Comparison of ENCODE assay signal across 23 mouse cellular contexts in genomic region chr12:45053319-45053718, GRCm38 (mm10). TPM values are rescaled to one million over a fixed set of nuclear protein-coding genes. Genes with fewer than 3 reads are reported as not detected.
"Had no signal": no experiment of that assay in that cellular context is flagged by ENCODE, and none has a peak within 500 bp of the region (broad histone marks: within the 10 kb centered on the region; RNA-seq: fewer than 3 reads in every experiment).

No protein-coding gene starts in this region.

- ATAC-seq: hindbrain, embryonic 16.5 days; inflammation-experienced regulatory T-cells, adult 6 months; intestine, embryonic 15.5 days; intestine, postnatal 0 days; liver, embryonic 12.5 days had no signal

- H3K27me3 ChIP-seq: heart, embryonic 13.5 days; heart, embryonic 15.5 days; hindbrain, embryonic 12.5 days; intestine, embryonic 15.5 days; limb, embryonic 13.5 days; limb, embryonic 15.5 days; liver, embryonic 12.5 days had no signal

- H3K4me1 ChIP-seq: heart, embryonic 15.5 days; hindbrain, embryonic 10.5 days; hindbrain, embryonic 12.5 days; intestine, embryonic 15.5 days; limb, embryonic 15.5 days; liver, embryonic 12.5 days had no signal

- H3K9ac ChIP-seq: heart, embryonic 13.5 days; heart, embryonic 15.5 days; hindbrain, embryonic 12.5 days; hindbrain, embryonic 14.5 days; intestine, embryonic 15.5 days; limb, embryonic 13.5 days; limb, embryonic 15.5 days; liver, embryonic 12.5 days; liver, embryonic 14.5 days had no signal

- H3K4me3 ChIP-seq: heart, embryonic 13.5 days; heart, embryonic 15.5 days; hindbrain, embryonic 10.5 days; hindbrain, embryonic 12.5 days; intestine, embryonic 15.5 days; left cerebral cortex, adult 2 months; limb, embryonic 13.5 days; limb, embryonic 15.5 days; liver, embryonic 12.5 days had no signal

- H3K9me3 ChIP-seq: heart, embryonic 13.5 days; heart, embryonic 15.5 days; hindbrain, embryonic 10.5 days; hindbrain, embryonic 12.5 days; intestine, embryonic 15.5 days; limb, embryonic 13.5 days; limb, embryonic 15.5 days; liver, embryonic 12.5 days had no signal

- H3K27ac ChIP-seq: heart, embryonic 13.5 days; heart, embryonic 15.5 days; hindbrain, embryonic 10.5 days; hindbrain, embryonic 12.5 days; hindbrain, embryonic 14.5 days; intestine, embryonic 15.5 days; left cerebral cortex, adult 2 months; limb, embryonic 13.5 days; limb, embryonic 15.5 days; liver, embryonic 12.5 days; liver, embryonic 14.5 days had no signal

- H3K4me2 ChIP-seq: heart, embryonic 11.5 days; heart, embryonic 13.5 days; heart, embryonic 15.5 days; hindbrain, embryonic 12.5 days; hindbrain, embryonic 14.5 days; intestine, embryonic 15.5 days; limb, embryonic 13.5 days; limb, embryonic 15.5 days; liver, embryonic 12.5 days had no signal

- H3K36me3 ChIP-seq: heart, embryonic 13.5 days; heart, embryonic 15.5 days; hindbrain, embryonic 10.5 days; hindbrain, embryonic 12.5 days; intestine, embryonic 15.5 days; limb, embryonic 13.5 days; limb, embryonic 15.5 days; liver, embryonic 12.5 days had no signal

- DNase-seq: gastrocnemius, postnatal 25 days; heart, postnatal 4 days; kidney, adult 18-20 months; kidney, adult 8-10 months; kidney, postnatal 10 days; kidney, postnatal 25 days; kidney, postnatal 4 days; left cerebral cortex, postnatal 4 days had no signal

RNA-seq across cellular contexts. Expression of gene Stxbp6, which starts 21.2 kb away (rescaled TPM):
- polyA plus RNA-seq: inflammation-experienced regulatory T-cells, adult 6 months had no signal
